Mouse (Mus musculus) layer of hippocampus, postnatal 14 days (tissue): ENCODE measurements around the gene Ubr3. TPM values are rescaled to one million over a fixed set of nuclear protein-coding genes. Genes with fewer than 3 reads are reported as not detected.
A peak's percentile ranks its signal among the peaks of the same experiment; 100 is the strongest.
"Not testable (repeated sequence)": the region's sequence is repeated elsewhere in the genome, so short reads cannot be mapped to it uniquely, and the experiment has no call there.

Source experiments
- DNase-seq, 2 experiments: peaks; one replicate each; pipeline ENCODE4 v3.0.0; 2021 to 2022; ENCODE audit warnings: low spot score in 2 of 2, mixed read lengths in 1 of 2
- total RNA-seq, 2 experiments: library from RNA; stranded (reverse); gene quantifications; 2 replicates each; pipeline ENCODE4 v1.2.3; 2021

The Ubr3 gene
- total RNA-seq, 2 experiments from 2014 or later: 132 to 136 TPM

DNA sequence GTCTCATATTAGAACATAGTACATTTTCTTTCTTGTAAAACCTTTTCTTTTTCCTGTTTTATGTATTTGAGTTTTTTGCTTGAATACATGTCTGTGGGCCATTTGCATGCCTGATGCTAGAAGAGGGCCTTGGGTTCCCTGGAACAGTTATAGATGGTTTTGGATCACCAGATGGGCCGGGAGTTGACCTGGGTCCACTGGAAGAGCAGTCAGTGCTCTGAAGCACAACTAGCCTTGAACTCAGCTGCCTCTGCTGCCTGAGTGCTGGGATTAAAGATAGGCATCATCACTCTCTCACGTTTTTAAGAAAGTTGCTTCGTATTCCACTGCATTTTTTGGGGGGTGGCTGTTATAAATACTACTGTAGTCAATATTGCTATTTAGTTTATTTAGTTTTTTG, 6.5 kb downstream of the Ubr3 start:
- DNase-seq: no peak

DNA sequence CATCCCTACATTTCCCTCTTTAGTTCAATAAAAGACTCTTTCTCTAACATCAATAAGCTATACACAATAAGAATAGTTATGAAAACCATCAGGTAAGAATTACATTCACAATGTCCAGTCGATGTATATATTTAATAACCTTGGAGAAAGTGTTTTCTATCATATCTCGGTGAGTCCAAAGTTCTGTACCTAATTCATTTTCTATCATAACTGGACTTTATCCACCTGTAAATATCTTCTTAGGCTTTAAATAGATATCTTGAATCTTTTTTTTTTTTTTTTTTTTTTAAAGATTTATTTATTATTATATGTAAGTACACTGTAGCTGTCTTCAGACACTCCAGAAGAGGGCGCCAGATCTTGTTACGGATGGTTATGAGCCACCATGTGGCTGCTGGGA, 10.3 kb downstream of the Ubr3 start:
- not testable (repeated sequence) for DNase-seq

DNA sequence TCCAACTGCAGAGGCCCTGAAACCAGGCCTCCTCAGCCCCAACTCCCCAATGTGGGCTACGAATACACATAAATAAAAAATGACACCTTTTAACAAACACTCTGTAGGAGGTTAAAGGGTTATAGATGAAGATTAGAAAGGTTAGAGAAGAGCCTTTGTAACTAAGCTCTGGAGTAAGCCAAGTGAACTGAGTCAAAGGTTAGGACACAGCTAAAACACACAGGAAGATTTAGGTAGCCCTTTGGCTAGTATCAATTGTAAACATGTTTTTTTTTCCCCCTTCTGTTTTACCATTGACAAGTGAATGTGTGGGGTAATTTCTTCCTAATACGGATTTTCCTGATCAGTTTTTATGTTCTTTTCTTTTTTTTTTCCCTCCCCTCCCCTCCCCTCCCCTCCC, 15.8 kb downstream of the Ubr3 start:
- DNase-seq: no peak

DNA sequence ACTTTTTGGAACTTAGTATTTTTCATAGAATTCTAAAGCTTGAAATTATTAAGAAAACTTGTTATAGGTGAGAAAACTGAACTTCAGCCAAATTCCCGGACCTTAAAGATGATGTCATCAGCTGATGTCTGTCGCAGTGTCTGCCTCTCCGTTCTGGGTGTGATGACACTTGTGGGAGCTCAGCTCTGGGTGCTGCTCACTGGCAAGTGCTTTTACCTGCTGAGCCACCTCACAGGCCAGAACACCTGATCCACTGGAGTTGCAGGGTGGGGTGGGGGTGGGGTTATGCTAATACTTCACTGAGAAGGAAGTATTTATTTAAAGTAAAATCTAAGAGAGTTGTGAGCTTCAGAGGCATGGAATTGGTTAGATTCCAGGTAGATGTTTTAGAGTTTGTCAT, 20.3 kb downstream of the Ubr3 start:
- no peak for DNase-seq

DNA sequence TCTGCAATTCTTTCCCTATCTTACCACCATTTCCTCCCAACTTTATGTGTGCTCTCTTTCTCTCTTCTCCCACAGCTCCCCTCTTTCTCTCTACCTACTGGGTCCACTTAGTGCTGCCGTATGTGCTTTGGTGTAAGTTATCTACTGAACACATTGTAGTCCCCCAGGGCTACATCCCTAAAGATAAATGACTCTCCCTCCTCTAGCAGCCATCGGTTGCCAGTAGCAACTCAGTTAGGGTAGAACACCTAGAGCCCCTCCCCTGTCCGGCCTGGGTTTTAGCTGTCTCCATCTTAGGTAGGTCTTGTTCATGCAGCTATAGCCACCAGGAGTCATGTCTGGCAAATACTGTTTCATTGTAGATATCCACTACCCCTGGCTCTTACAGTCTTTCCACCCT, 27.9 kb downstream of the Ubr3 start:
- DNase-seq: no peak

DNA sequence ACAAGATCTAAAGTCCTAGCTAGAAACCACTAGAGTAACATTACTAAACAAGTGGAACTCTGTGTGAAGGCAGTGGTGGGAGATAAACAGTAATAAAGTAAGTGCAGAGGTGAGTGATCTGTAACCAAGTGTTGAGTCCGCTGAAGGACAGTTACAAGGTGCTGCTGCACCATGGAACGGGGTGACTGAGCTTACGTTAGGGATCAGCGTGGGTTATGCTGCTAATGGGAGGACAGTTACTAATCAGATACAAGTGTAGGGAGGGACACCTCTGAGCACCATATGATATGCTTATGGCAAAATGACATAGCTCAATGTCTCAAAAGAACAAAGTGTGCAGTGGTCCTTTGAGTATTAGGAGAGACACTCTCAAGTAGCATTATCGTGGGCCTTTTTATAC, 39.3 kb downstream of the Ubr3 start:
- no peak for DNase-seq

DNA sequence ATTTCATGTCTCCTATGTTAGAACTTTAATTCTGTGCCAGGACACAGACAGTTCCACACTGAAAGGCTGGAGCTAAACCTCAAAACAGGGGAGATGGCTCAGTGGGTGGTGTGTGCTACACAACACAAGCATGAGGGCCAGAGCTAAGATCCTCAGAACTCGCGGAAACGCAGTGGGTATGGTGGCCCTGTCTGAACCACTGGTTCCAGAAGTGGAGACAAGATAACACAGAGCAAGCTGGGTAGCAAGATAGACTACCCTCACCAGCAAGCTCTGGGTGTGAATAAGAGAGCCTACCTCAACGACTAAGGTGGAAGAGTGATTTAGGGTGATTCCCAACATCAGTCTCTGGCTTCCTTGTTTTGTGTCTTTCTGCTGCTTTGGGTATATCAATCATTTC, 42.2 kb downstream of the Ubr3 start:
- no peak for DNase-seq

DNA sequence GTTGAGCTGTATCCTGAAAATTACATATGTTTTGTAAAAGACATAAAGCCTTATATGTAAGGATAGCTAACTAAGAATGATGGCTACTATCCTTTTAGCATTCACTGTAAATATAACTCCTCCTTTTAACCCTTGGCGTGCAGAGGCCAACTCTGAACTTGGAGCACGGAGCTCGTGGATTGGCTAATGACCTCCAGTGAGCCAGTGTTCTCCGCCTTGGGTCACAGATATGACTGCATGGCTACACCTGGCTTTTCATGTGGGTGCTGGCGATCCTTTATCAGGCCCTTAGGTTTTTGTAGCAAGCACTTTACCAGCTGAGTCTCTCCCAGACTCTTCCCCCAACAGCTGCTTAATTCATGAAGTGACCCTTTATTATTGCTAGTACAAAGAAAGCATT, 42.6 kb downstream of the Ubr3 start:
- no peak for DNase-seq

DNA sequence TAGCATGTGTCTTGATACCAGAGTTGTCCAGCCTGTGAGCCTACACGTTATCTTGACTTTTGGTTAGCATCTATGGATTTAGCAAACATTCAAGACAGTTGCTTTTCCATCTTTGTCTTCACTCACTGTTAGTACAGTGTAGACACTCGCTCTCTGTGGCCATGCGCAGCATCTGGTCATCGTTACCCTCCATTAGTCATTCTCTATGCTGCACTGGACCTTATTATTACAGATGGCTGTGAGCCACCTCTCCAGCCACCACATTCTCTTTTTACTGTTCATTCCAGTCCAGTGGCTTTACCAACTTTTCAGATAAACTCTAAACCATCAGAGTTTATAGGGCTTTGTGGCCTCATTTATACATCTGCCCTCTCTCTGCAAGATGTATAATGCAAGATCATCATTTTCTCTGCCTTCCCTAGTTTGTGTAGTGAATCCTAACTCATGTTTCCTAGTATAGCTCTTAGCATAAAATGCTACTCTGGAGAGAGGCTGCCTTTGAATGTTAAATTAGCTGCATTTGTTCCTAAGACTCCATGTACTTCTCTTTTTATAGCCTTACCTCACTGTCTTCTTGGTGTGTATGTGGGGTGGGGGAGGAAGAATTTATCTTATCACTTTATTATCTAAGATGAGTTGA, 44.5 kb downstream of the Ubr3 start:
- DNase-seq: no peak

DNA sequence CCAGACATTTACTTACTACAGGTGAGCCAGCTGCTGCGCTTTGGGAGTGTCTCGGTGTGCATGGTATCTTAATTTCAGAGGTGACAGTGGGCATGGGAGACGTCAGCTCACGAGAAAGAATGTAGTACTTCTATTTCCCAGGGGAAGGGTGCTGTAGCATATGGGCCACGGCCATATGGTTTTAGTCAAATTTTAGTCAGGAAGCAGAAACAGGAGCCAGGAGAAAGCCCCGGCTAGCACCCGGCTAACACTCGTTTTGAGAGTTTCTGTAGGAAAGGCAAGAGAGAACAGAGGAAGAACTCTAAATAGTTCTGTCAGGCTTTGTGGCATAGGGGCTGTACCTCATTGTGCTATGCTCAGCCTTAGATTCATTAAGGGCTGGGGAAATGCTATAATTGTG, 55.8 kb downstream of the Ubr3 start:
- DNase-seq: no peak

DNA sequence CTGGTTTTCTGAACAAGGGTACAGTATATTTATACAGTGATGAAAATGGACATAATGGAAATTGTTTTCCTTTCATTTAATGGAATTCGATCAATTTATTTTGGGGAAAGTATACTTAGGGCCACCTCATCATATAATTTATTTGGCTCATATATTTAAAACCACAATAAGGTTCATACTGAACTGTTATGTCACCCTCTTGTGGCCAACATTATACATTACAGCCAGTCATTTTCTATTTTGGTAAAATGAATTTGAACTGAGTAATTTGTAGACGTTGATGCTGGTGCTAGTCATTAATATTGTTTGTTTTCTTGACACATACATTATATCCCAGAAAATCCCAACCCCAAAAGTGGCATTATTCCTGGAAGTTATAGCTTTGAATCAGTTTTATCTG, 58.6 kb downstream of the Ubr3 start:
- peak in 1 of 2 experiments; percentile 25 for DNase-seq

DNA sequence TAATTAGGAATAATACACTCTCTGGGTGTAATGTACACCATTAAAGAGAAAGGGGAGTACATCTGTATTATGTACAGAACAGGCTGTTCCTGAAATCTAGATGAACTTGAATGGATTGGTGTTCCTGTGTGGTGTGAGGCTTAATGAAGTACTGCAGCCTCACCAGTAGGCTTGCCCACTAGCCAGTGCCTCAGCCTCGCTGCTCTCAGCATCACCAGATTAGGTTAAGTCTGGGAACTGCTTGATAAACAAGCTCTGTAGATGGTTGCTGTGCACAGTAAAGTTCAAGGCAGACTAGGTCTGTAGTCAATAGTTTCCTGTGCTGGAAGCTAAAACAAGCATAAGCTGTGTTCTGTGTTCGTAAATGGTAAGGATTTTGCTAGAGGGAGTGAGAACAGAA, 60.6 kb downstream of the Ubr3 start:
- no peak for DNase-seq

DNA sequence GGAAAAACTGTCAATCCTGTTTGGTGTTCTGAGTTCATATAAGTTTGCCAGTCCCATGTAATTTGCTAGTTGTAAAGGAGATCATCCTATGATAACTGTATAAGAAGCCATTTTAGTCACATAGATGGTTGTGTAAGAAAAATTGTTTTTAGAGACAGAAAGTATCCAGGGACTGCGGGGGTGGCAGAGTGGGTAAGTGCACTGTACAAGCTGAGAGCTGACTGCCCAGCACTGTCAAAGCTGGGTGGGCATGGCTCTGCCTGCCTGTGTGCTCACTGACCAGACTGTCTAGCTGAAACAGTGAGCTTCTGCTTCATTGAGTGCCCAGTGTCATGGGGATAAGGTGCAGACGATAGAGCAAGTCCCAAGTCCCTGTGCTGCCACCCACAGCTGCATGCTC, 77.8 kb downstream of the Ubr3 start:
- no peak for DNase-seq

DNA sequence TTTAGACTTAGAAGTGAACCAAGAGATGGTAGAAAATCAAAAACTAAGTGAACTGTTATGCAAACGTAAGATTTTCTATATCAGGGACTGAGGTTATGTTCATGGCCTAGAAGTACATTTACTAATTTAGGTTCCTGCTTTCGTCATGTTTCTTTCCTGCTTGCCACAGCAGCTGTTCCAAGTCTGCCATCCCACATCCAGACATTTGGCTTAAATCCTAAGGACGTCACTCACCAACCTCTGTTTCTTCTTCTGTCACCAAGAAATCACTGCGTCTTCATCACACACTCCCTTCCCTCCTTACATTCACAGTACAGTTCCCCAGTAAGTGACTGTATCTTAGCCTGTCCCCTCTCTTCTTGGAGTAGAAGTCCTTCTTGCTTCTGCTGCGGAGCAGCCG, 92.2 kb downstream of the Ubr3 start:
- no peak for DNase-seq

DNA sequence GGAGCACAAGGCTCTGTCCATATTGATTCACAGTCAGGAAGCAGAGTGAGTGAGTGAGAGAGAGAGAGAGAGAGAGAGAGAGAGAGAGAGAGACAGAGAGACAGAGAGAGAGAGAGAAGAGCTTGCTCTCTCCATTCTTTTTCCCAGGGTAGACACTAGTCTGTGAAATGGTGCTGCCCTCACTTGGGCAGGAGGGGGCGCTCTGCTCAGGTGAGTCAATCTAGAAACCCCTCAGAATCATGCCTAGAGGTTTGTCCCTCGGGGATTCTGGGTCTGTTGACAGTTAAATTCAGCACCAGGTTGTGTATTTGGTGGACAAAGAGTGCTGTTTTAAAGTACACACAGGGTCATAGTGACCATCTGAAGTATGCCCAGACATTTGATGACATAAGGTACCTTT, 93.6 kb downstream of the Ubr3 start:
- DNase-seq: no peak

DNA sequence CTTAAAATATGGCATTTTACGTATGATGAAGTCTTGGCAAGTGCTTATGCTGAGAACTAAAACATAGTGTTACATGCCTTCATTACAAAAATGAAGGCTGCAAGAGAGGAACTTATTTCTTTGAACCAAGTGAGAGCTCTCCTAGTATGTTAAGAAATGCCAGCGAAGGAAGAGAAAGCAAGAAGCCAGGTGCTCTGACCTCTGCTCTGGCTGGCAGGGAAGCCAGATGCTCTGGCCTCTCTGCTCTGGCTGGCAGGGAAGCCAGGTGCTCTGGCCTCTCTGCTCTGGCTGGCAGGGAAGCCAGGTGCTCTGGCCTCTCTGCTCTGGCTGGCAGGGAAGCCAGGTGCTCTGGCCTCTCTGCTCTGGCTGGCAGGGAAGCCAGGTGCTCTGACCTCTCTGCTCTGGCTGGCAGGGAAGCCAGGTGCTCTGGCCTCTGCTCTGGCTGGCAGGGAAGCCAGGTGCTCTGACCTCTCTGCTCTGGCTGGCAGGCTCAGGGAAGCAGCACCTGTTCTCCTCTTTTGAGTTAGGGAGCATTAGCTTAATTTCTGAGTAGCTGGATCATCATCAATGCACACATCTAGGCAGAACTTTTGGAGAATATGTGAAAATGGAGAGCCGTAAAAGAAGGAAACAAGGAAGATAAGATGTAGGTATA, 97.2 kb downstream of the Ubr3 start:
- not testable (repeated sequence) for DNase-seq

DNA sequence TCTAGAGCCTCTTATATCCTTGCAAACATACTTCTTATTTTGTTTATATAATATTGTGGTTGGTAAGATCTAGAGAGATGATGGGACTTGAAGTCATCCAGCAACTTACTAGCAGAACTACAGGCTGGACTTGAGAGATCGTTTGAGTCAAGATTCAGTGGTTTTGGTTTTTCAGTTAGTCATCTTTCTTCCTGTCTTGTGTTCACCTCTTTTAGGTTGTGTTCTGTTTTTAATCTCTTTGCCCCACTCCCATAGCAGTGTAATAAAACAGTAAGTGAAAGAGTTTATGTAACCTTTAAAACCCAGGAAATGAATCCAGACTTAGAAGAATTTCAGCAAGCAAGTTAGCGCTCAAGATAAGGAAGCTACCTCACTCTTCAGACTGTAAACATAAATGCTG, 97.7 kb downstream of the Ubr3 start:
- no peak for DNase-seq

DNA sequence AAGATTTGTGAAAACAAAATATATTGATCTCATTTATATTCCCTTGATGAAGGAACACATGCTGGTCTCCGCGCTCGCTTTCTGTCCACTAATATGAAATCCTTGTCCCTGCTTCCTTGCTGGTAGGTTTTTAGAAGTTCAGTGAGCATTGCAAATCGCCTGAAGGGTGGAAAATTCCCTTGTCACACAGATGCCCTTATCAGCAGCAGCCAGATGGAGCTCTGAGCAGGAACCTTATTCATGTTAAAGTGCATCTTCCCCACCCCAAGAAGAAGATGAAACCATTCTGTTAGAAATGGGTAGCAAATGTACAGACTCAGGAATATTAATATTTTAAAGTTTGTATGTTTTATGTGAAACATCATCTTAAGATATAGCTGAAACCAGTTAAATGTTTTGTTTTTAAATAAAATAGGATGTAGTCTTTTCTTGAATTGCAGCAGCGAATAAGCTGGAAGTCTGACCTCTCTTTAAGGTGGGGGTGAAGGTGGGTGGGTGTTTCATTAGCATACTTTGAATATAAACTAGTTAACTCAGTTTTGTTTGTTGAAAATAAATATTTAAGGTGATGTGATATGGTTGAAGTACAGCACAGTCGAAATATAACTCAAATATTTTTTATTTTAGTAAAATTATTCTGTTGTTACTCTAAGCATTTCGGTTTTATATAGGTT, 102.2 kb downstream of the Ubr3 start:
- DNase-seq: no peak

DNA sequence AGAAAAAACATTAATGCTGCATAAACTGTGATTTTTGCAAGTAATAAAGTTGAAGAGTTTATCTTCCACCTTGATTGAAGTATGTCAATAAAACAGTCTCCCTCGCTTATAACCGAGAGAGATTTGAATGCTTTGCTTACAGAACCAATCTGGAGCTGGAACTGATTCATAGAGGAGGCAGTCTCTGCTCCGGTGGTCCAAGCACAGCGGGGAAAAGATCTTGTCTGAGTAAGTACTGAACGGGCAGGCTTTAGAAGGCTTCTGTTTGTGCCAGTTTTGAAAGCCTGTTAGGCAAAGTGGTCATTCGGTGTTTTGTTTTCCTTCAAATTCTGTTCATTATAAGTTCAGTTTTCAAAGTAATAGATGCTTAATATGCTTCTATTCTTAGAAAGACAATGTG, 103.3 kb downstream of the Ubr3 start:
- no peak for DNase-seq

DNA sequence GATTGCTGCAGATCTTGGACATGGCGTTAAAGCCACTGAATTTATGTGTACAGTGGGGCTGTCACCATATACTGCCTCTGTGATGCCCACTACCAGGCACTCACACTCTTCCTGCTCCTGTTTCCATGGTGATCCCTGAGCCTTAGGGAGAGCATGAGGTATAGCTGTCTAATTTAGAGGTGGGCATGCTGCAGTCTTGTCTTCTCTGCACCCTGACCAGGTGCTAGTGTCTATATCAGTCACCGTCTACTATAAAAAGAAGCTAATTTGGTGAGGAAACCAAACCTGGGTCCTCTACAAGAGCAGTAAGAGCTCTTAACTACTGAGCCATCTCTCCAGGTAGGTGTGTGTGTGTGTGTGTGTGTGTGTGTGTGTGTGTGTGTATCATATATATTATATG, 109.4 kb downstream of the Ubr3 start:
- DNase-seq: no peak

DNA sequence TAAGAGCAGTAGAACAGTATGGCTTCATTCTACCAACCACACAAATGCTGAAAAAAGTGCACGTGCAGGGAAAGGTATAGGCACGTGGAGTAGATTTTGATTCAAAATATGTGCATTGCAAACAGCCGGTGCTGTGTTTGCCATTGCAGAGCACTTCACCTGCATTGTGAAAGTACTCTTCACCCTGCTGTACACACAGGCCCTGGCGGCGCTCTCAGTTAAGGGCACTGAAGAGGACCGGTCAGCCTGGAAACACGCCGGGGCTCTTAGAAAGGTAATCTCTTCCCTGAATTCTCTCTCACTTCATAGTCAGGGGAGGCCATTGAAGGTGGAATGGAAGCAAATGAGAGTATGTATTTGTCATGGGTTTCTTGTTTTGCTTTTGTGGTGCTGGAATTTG, 115.9 kb downstream of the Ubr3 start:
- no peak for DNase-seq

DNA sequence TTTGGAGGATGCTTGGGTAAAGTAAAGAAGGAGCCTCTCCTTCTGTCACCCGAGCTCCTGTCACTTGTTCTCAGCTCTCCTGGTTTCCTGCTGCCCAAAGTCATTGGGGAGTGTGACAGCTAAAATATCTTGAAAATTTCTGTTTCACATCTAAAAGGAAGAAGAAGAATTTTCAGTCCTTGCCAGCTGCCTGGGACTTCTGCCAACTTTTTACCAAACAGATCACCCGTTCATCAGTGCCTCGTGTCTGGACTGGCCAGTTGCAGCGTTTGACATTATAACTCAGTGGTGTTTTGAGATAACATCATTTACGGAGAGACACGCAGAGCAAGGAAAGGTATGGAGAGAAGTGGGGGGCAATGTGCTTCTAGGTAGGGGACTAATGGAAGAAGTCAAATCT, 121.2 kb downstream of the Ubr3 start:
- peak in 1 of 2 experiments; percentile 46 for DNase-seq

DNA sequence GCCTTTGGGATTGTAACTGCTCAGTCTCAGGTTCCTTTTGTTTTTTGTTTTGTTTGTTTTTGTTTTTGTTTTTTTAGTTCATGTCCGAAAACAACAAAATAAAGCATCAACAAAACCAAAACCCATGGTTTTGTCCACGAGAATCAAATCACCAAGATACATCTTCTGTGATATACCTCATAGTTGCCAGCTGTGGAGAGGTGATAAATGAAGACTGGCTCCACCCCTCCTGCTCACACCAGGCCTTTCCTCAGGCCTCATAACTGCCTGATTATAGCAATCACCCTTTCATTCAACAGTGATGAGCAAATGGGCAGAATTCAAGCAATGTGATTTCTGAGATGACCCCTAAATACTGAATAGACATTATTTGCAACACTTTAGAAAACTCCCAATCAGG, 127.4 kb downstream of the Ubr3 start:
- no peak for DNase-seq
